Mouse (Mus musculus) ovary, adult 10 weeks (tissue): ENCODE measurements around the gene Cyp2j13. TPM values are rescaled to one million over a fixed set of nuclear protein-coding genes. Genes with fewer than 3 reads are reported as not detected.

ENCODE experiments used
- polyA plus RNA-seq: library from polyadenylated mRNA; stranded (reverse); fragments of 350-450 nt; fragmentation: Illumina TruSeq; extraction: RNeasy Lipid Tissue Mini Kit (QIAGEN cat#74804); gene quantifications from one replicate; pipeline ENCODE4 v1.2.3, GENCODE M21; 2014

Gene Cyp2j13
- 0.20 TPM for polyA plus RNA-seq

GRCm38 (mm10) chr4:96077261-96078125, at the start of gene Cyp2j13:
TSS of gene Cyp2j13 (minus strand) at chr4:96077546.

Other genes with a start within 250 kb of the Cyp2j13 start
- gene Hook1, start 110.3 kb downstream of the Cyp2j13 start, polyA plus RNA-seq = 31.1 TPM
- gene Cyp2j12, start 63.6 kb upstream of the Cyp2j13 start, polyA plus RNA-seq = 0.43 TPM
- not detected for gene Cyp2j7, start 159.1 kb upstream of the Cyp2j13 start, polyA plus RNA-seq